Mouse (Mus musculus): ENCODE data around the gene Dip2a. TPM values are rescaled to one million over a fixed set of nuclear protein-coding genes. Genes with fewer than 3 reads are reported as not detected.

The Dip2a gene
- polyA plus RNA-seq, 1 experiment from 2014 or later: 9.5 TPM

DNA sequence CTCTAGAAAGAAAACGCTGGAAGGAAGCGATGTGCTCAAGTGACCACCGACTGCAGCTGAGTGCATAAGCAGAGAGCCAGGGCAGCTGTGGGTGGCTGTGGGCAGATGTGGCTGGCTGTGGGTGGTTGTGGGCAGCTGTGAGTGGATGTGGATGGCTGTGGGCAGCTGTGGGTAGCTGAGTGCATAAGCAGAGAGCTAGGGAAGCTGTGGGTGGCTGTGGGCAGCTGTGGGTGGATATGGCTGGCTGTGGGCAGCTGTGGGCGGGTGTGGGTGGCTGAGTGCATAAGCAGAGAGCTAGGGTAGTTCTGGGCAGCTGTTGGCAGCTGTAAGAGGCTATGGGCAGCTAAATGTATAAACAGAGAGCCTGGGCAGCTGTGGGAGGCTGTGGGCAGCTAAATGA lies 51.9 kb downstream of the Dip2a start:
- no peak overlapping the region for H3K9ac ChIP-seq
- no peak for ATAC-seq (ENCODE audit: insufficient read depth, low FRiP score, low read depth)
- H3K4me3 ChIP-seq (replicated peaks): no peak overlapping the region
- peaks cover 31% of the 10 kb centered on the region for H3K36me3 ChIP-seq
- H3K4me1 ChIP-seq: no peaks in the 10 kb centered on the region
- H3K27me3 ChIP-seq (replicated peaks): no peaks in the 10 kb centered on the region
- H3K27ac ChIP-seq: no peak overlapping the region
- no peaks in the 10 kb centered on the region for H3K9me3 ChIP-seq
- H3K4me2 ChIP-seq: no peak overlapping the region
- 92% methylated on average over 4 of the region's 4 CpGs for WGBS

DNA sequence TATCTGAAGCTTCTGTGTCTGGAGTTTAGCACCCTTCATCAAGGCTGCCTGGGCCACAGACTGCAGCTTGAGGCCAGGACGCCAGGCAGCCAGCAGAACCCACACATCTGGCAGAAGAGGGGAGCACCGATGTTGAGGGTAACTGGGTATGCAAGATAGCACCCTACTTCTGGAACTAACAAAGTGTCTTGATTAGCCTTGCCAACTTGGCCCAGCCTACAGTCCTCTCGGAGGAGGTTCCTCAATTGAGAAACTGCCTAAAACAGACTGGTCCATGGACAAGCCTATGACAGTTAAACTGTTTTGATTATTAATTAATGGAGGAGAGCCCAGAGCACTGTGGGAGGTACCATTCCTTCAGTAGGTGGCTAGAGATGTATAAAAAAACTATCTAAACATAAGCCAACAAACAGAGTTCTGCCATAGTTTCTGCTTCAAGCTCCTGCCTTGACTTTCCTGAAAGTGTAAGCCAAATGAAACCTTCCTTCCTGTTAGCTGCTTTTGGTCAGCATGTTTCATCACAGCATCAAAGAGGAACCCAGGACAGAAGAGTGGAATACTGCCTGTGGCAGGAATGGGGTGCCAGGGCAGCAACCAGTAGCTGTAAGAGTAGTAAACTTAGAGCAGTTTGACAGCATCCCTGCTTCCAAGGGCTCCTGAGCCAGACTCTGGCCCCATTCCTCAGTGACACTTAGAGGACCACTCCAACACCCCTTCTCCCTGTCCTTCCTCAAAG lies 55.0 kb downstream of the Dip2a start:
- 80% methylated on average over 3 of the region's 3 CpGs for WGBS

GRCm38 (mm10) chr10:76289052-76289451 lies 56.0 kb downstream of the Dip2a start:
- H3K4me2 ChIP-seq: no peak overlapping the region
- H3K4me1 ChIP-seq: no peaks in the 10 kb centered on the region
- H3K9me3 ChIP-seq: no peaks in the 10 kb centered on the region
- H3K9ac ChIP-seq: no peak overlapping the region
- H3K36me3 ChIP-seq: peaks cover 38% of the 10 kb centered on the region
- H3K27me3 ChIP-seq (replicated peaks): no peaks in the 10 kb centered on the region
- no peak overlapping the region for H3K27ac ChIP-seq
- ATAC-seq (ENCODE audit: insufficient read depth, low FRiP score, low read depth): no peak
- WGBS: 80% methylated on average over 5 of the region's 5 CpGs
- H3K4me3 ChIP-seq (replicated peaks): no peak overlapping the region

More for the DNA sequence above, 55.0 kb downstream of the Dip2a start:
- H3K9ac ChIP-seq: no peak overlapping the region
- no peak overlapping the region for H3K4me3 ChIP-seq (replicated peaks)
- H3K9me3 ChIP-seq: no peaks in the 10 kb centered on the region
- H3K27ac ChIP-seq: no peak overlapping the region
- H3K4me2 ChIP-seq: no peak overlapping the region
- ATAC-seq (ENCODE audit: insufficient read depth, low FRiP score, low read depth): no peak
- H3K4me1 ChIP-seq: no peaks in the 10 kb centered on the region
- no peaks in the 10 kb centered on the region for H3K27me3 ChIP-seq (replicated peaks)
- H3K36me3 ChIP-seq: peaks cover 39% of the 10 kb centered on the region

DNA sequence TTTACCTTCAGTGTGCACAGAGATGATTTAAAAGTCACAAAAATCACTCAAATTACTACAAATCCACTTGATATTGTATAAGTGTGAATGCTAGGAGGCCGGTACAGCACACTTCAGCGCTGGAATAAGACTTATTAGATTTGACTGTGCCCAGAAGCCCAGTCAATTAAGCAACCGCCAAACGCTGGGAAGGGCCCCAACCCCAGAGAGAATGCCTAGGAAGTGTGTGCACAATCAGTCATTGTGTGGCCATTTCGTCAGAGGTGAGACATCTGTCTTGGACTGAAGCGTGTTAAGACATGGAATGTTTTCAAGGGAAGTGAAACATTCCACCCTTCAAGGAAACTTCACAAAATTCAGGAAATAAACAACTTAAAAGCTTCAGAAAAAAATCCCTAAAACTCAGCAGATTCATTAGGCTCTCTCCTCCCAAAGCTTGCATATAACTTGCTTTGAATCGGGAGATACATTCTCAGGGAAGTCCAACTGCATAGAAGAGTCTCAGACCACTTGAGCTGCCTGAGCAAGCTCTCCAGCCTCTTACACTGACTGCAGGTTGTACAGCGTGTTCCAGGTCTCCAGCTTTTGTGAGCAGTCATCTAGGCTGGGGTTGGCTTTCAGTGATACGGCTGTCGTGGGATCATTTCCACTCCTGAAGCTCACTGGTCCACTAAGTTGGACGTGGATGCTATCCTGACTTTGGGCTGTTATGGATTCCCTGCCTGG lies 56.7 kb downstream of the Dip2a start:
- Histone ChIP-seq H3K36me3 (peaks cover 38% of the 10 kb centered on the region), H3K4me3 (replicated peaks) (no peak overlapping the region), H3K9me3 (no peaks in the 10 kb centered on the region), H3K4me2 (no peak overlapping the region), H3K27ac (no peak overlapping the region), H3K27me3 (replicated peaks) (no peaks in the 10 kb centered on the region), H3K4me1 (no peaks in the 10 kb centered on the region), H3K9ac (no peak overlapping the region)
- ATAC-seq (ENCODE audit: insufficient read depth, low FRiP score, low read depth): no peak
- 64% methylated on average over 11 of the region's 11 CpGs for WGBS

GRCm38 (mm10) chr10:76278541-76279097 lies 66.5 kb downstream of the Dip2a start:
- H3K4me3 ChIP-seq (replicated peaks): no peak overlapping the region
- ATAC-seq (ENCODE audit: insufficient read depth, low FRiP score, low read depth): no peak
- no peaks in the 10 kb centered on the region for H3K4me1 ChIP-seq
- H3K9me3 ChIP-seq: no peaks in the 10 kb centered on the region
- no peak overlapping the region for H3K27ac ChIP-seq
- H3K36me3 ChIP-seq: peaks cover 20% of the 10 kb centered on the region
- 64% methylated on average over 5 of the region's 5 CpGs for WGBS
- H3K27me3 ChIP-seq (replicated peaks): no peaks in the 10 kb centered on the region
- H3K4me2 ChIP-seq: no peak overlapping the region
- no peak overlapping the region for H3K9ac ChIP-seq

GRCm38 (mm10) chr10:76275256-76275655 lies 69.8 kb downstream of the Dip2a start:
- H3K27ac ChIP-seq: no peak overlapping the region
- no peak overlapping the region for H3K4me2 ChIP-seq
- ATAC-seq (ENCODE audit: insufficient read depth, low FRiP score, low read depth): no peak
- H3K9ac ChIP-seq: no peak overlapping the region
- H3K4me3 ChIP-seq (replicated peaks): no peak overlapping the region
- peaks cover 36% of the 10 kb centered on the region for H3K36me3 ChIP-seq
- H3K27me3 ChIP-seq (replicated peaks): no peaks in the 10 kb centered on the region
- H3K9me3 ChIP-seq: no peaks in the 10 kb centered on the region
- H3K4me1 ChIP-seq: no peaks in the 10 kb centered on the region
- WGBS: 79% methylated on average over 10 of the region's 10 CpGs

GRCm38 (mm10) chr10:76271238-76271637 lies 73.9 kb downstream of the Dip2a start:
- Histone ChIP-seq H3K4me2 (no peak overlapping the region), H3K9ac (no peak overlapping the region), H3K27me3 (replicated peaks) (no peaks in the 10 kb centered on the region), H3K27ac (no peak overlapping the region), H3K36me3 (peaks cover 41% of the 10 kb centered on the region), H3K9me3 (no peaks in the 10 kb centered on the region), H3K4me3 (replicated peaks) (no peak overlapping the region), H3K4me1 (no peaks in the 10 kb centered on the region)
- 39% methylated on average over 8 of the region's 8 CpGs for WGBS
- ATAC-seq (ENCODE audit: insufficient read depth, low FRiP score, low read depth): 0 out of 2 replicates have a peak, but pooled peaks have one; percentile 18

GRCm38 (mm10) chr10:76262431-76262830 lies 82.7 kb downstream of the Dip2a start:
- ATAC-seq (ENCODE audit: insufficient read depth, low FRiP score, low read depth): no peak
- no peak overlapping the region for H3K4me3 ChIP-seq (replicated peaks)
- no peaks in the 10 kb centered on the region for H3K9me3 ChIP-seq
- WGBS: 70% methylated on average over 4 of the region's 4 CpGs
- no peaks in the 10 kb centered on the region for H3K27me3 ChIP-seq (replicated peaks)
- peaks cover 6% of the 10 kb centered on the region; the same call in 1 of the 2 replicates for H3K4me1 ChIP-seq
- H3K36me3 ChIP-seq: peaks cover 20% of the 10 kb centered on the region; the same call in 1 of the 2 replicates
- H3K27ac ChIP-seq: no peak overlapping the region
- H3K4me2 ChIP-seq: no peak overlapping the region
- H3K9ac ChIP-seq: no peak overlapping the region

DNA sequence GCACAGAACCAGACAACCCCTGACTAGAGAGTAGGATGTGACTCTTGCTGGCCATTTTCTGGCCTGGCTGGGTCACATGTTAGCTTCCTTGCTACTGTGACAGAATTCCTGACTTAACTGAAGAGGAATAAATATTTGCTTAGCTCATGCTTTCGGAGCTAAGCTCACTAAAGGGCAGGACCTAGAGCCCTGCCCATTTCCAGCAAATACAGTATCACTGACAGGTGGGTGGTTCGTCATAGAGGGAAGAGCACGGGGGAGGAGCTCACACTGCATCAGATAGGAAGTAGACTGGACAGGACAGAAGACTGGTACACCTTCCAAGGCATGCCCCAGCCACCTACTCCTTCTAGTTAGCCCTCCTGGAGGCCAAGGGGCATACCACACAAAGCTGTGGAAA lies 83.6 kb downstream of the Dip2a start:
- ATAC-seq (ENCODE audit: insufficient read depth, low FRiP score, low read depth): peak; percentile 74; the same call in 1 of the 2 replicates
- 50% methylated on average over 3 of the region's 3 CpGs for WGBS
- H3K9me3 ChIP-seq: no peaks in the 10 kb centered on the region
- no peak overlapping the region for H3K9ac ChIP-seq
- no peak overlapping the region for H3K27ac ChIP-seq
- no peak overlapping the region for H3K4me3 ChIP-seq (replicated peaks)
- no peaks in the 10 kb centered on the region for H3K27me3 ChIP-seq (replicated peaks)
- H3K4me2 ChIP-seq: no peak overlapping the region
- H3K36me3 ChIP-seq: peaks cover 17% of the 10 kb centered on the region; the same call in 1 of the 2 replicates
- peaks cover 6% of the 10 kb centered on the region; the same call in 1 of the 2 replicates for H3K4me1 ChIP-seq

- ATAC-seq (ENCODE audit: insufficient read depth, low FRiP score, low read depth): no peak
- 48% methylated on average over 11 of the region's 11 CpGs for WGBS
- Histone ChIP-seq H3K36me3 (peaks cover 13% of the 10 kb centered on the region; the same call in 1 of the 2 replicates), H3K4me3 (replicated peaks) (no peak overlapping the region), H3K9me3 (no peaks in the 10 kb centered on the region), H3K4me1 (peaks cover 6% of the 10 kb centered on the region; the same call in 1 of the 2 replicates), H3K4me2 (no peak overlapping the region), H3K9ac (no peak overlapping the region), H3K27ac (no peak overlapping the region; the same call in 1 of the 2 replicates), H3K27me3 (replicated peaks) (no peaks in the 10 kb centered on the region)
These were observed 84.6 kb downstream of the Dip2a start for GRCm38 (mm10) chr10:76260358-76261059.

DNA sequence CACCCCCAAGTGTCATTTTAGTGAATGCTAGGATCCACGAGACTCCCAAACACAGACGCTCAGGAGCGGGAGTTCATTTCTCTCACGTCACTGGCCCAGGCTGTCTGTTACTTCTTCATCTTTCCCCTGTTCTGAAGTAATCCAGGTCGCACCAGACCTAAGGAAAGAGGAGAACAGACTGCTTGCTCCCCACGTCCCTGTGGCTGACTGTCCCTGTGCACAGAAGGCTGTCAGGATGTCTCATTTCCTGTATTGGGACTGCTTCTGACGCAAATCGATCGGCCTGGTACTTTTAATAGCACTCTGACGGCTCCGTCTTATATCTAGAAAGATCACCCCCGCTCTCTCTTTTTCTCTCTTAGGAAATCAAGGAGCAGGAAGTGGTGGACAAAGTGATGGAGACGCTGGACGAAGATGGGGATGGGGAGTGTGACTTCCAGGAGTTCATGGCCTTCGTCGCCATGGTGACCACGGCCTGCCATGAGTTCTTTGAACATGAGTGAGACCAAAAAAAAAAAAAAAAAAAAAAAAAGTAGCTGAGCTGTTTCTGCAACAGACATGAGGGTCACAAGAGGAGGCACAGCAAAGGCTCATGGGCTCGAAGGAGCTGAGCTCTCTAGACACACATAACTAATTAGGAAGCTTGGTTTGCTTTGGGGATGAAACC lies 85.4 kb downstream of the Dip2a start:
- Histone ChIP-seq H3K36me3 (0 out of 2 replicates have a peak, but pooled peaks cover 5% of the 10 kb centered on the region), H3K9me3 (no peaks in the 10 kb centered on the region), H3K4me1 (peaks cover 6% of the 10 kb centered on the region; the same call in 1 of the 2 replicates), H3K4me2 (no peak overlapping the region), H3K27ac (no peak overlapping the region), H3K4me3 (replicated peaks) (no peak overlapping the region), H3K9ac (no peak overlapping the region), H3K27me3 (replicated peaks) (no peaks in the 10 kb centered on the region)
- ATAC-seq (ENCODE audit: insufficient read depth, low FRiP score, low read depth): no peak
- 66% methylated on average over 18 of the region's 18 CpGs for WGBS

All from stomach, embryonic 15.5 days (tissue).